Mouse (Mus musculus): Measurements from ENCODE around the gene Hist1h2ag.
A peak's percentile ranks its signal among the peaks of the same experiment; 100 is the strongest.

Hist1h2ag gene

GRCm38 (mm10) chr13:22036149-22036956 is 6.4 kb downstream of the Hist1h2ag start:
- DNase-seq = no peak

- peak; percentile 53 to 63 for DNase-seq
Measured at GRCm38 (mm10) chr13:22035267-22036148, 7.2 kb downstream of the Hist1h2ag start, which contains the start of the genes Hist1h2ah and Hist1h2bk. Gene Hist1h2ah, minus strand, starts transcription at chr13:22035568. Gene Hist1h2bk, plus strand, starts transcription at chr13:22035870.

- no peak for DNase-seq
Measured at GRCm38 (mm10) chr13:22034443-22035266, 8.1 kb downstream of the Hist1h2ag start.

GRCm38 (mm10) chr13:22033741-22034442 is 8.9 kb downstream of the Hist1h2ag start:
- no peak for DNase-seq

- DNase-seq = no peak
Measured at GRCm38 (mm10) chr13:22030493-22030892, 12.3 kb downstream of the Hist1h2ag start.

GRCm38 (mm10) chr13:22029928-22030327 is 12.8 kb downstream of the Hist1h2ag start:
- no peak for DNase-seq

GRCm38 (mm10) chr13:22028673-22029460 is 13.9 kb downstream of the Hist1h2ag start:
- peak; percentile 82 to 94 for DNase-seq

- DNase-seq = peak; percentile 67 to 80
Measured at GRCm38 (mm10) chr13:22026058-22027031, 16.4 kb downstream of the Hist1h2ag start.

- DNase-seq = peak; percentile 51 to 67
Measured at GRCm38 (mm10) chr13:22022241-22022640, 20.5 kb downstream of the Hist1h2ag start.

GRCm38 (mm10) chr13:22021581-22021980 is 21.2 kb downstream of the Hist1h2ag start:
- no peak for DNase-seq

GRCm38 (mm10) chr13:22020901-22021339 is 21.8 kb downstream of the Hist1h2ag start:
- peak in 1 of 2 experiments; percentile 57 for DNase-seq

GRCm38 (mm10) chr13:22019934-22020835 is 22.6 kb downstream of the Hist1h2ag start:
- no peak for DNase-seq

- DNase-seq = peak; percentile 59 to 78
Measured at GRCm38 (mm10) chr13:22015479-22016450, 27.0 kb downstream of the Hist1h2ag start.

GRCm38 (mm10) chr13:22014411-22014845 is 28.3 kb downstream of the Hist1h2ag start:
- no peak for DNase-seq

GRCm38 (mm10) chr13:22013716-22014115 is 29.0 kb downstream of the Hist1h2ag start:
- DNase-seq = no peak

- DNase-seq = no peak
Measured at GRCm38 (mm10) chr13:22009642-22010041, 33.1 kb downstream of the Hist1h2ag start, which contains the start of gene Prss16. Gene Prss16, minus strand, starts transcription at chr13:22009742.

GRCm38 (mm10) chr13:22008707-22009106 is 34.0 kb downstream of the Hist1h2ag start:
- DNase-seq = no peak
